Mouse (Mus musculus): ENCODE measurements at regions not wholly inside any gene's neighbourhood (a gene's known extent, or its start where the extent isn't known, plus 50 kb on each side); places are given as distances from the start of the nearest gene placed in this dataset.

- DNase-seq, result no peak
These were observed 60.6 kb upstream of the Tle4 start for GRCm38 (mm10) chr19:14658479-14658878.

GRCm38 (mm10) chr19:14656022-14656388 lies 58.2 kb upstream of the Tle4 start:
- no peak for DNase-seq

GRCm38 (mm10) chr19:14655302-14656021 lies 57.6 kb upstream of the Tle4 start:
- no peak for DNase-seq

All from spleen, adult 18-20 months (tissue).